Mouse (Mus musculus): ENCODE measurements at regions not wholly inside any gene's neighbourhood (a gene's known extent, or its start where the extent isn't known, plus 50 kb on each side); places are given as distances from the start of the nearest gene placed in this dataset.

DNA sequence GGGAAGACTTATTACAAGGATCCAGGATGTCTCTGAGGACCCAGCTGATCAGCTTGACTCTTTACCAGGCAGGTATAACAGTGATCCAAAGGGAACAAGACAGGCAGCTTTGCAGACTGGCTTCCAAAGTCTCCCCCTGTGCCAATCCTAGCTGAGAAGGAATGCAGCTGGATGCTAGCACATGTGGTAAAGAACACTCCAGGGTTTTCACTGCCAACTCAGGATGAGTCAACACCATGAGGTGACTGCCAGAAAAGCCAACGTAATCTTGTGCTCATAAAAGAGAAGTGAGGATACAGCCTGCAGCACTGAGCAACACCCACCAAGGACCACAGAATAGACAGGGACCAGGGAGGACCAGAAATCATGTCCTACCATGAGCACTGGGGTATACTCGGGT, 76.5 kb upstream of the Il12b start:
- TF ChIP-seq CTCF (IDR thresholded peaks at IDR 0.05): no peak
- no peak for TF ChIP-seq EP300 (IDR thresholded peaks at IDR 0.05)

Data from lung, postnatal 0 days (tissue).